Mouse (Mus musculus) embryo, embryonic 9.5 days (tissue): ENCODE results near the gene Tacc3.
A peak's percentile ranks its signal among the peaks of the same experiment; 100 is the strongest.

Experiments
- DNase-seq: peaks from one replicate; pipeline ENCODE4 v3.0.0-alpha.2; 2017; ENCODE audit errors: extremely low spot score

The Tacc3 gene

DNA sequence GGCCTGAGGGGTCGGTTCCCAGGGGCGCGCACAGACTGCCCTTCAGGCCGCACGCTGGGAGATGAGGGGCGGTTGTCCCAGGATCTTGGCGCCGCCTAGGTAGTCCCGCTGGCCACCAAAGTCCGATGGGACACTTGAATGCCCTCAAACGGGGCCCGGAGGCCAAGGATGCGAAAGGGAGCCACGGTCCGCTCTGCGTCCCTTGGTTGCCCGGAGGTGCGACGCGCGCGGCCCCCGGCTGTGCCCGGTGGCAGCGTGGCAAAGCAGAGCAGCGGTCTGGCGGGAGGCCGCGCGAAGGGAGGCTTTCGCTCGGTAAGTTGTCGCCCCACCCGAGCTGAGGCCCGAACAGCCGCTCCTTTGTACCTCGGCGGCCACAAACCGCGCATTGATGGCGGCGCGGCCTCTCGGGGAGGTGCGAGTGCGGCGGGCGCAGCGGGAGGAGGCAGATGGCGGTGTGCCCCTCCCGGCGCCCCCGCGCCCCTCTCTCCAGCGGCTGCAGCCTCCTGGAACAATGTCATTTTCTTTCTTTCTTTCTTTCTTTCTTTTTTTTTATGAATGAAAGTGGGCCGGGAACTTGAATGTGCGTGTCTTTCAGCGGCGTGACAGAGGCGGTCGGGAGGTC lies 65.2 kb downstream of the Tacc3 start:
- peak; percentile 61 for DNase-seq

DNA sequence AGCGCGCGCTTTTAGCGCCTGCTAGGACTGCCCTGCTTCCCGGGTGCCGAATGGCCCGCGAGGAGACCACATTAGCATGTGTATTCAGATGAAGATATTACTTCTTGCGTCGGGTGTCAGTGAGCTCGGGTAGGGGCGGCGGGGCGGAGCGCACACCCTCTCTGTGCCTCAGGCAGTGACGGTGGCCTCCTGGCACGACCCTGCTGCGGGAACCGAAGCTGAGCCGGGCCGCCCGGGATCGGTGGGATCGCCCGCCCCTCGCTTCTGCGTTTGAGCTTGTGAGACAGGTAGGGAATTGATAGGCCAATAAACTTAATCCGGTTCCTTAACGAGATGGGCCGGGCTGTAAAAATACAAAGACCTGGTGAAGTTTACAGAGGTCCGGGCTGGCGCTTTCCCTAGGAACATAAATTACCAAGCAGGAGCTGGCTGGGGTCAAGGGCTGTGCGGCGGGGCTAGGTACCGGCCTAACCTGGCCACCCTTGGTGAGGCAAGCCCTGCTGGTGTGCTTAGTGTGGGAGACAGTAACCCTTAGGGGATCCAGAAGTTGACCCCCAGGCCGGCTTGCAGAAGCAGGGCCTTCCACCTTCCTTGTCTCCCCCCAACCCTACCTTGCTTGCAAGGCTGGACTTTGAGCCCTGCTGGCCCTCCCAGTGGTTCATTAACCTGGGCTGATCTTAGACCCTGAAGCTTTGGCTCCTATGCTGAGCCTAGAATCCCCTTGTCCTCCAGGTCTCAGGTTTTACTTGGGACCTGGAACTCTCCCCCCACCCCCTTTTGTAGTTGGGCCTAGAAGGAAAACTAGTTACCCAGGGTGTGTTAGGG lies 65.9 kb downstream of the Tacc3 start:
- peak; percentile 59 for DNase-seq

DNA sequence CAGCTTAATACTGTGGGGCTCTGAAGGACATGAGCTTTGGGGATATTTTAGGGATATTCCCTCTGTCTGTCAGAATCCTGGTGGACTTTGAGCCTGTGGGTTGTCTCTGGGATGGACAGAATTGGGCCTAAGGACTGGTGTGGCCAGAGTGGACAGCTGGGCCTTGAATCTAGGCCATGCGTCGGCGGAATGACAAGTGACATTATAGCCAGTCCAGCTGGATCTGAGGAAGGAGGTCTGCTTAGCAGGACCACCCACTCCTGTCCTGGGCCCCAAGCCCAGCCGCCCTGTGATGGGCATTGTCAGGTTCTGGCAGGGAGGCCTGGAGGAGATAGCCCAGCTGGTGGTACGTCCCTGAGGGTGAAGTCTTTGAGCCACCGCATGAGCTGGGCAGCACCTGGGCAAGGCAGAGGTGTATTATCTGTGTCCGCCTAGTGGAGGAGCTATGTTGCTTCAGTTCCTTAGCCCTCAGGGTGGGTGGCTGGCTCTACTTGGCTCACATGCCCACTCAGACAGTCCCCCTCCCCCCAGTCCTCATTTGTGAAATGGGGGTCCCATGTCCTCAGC lies 68.2 kb downstream of the Tacc3 start:
- no peak for DNase-seq

DNA sequence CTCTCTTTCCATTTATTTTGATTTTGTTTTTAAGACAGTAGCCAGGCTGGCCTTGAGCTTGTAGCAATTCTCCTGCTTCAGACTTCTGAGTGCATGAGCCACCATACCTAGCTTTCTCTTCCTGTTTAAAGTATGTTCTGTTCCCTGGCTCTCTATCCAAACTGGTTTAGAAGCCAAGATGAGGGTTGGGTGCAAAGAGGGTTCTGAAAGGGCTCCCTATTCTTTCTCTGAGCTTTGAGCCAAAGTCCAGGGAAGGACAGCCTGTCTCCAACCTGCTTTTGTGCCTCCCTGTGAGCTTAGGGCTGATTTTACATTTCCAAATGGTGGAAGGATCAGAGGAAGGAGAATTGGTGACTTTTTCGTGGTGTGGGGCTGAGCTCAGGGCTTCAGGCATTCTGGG lies 69.0 kb downstream of the Tacc3 start:
- no peak for DNase-seq
